Mouse (Mus musculus) intestine, embryonic 16.5 days (tissue): Measurements from ENCODE around the gene Ppp1r3d. TPM values are rescaled to one million over a fixed set of nuclear protein-coding genes. Genes with fewer than 3 reads are reported as not detected.

Experiments used
- ATAC-seq: fragments of 200-750 bp; cut with Nextera tagmentation; 2 replicates; pipeline ENCODE4 v1.8.0; 2017; ENCODE audit warnings: moderate TSS enrichment, moderate library complexity
- H3K27ac ChIP-seq: fragments of 300-500 bp; sonication (generic); 2 replicates; pipeline ENCODE4 v1.5.1; 2014; ENCODE audit warnings: mild to moderate bottlenecking, low read length
- H3K27me3 ChIP-seq: fragments of 300-500 bp; sonication (generic); replicated peaks from 2 replicates; pipeline ENCODE4 v1.6.1; 2014; ENCODE audit warnings: low read length, control low read depth, mixed read lengths; ENCODE audit not compliant: control insufficient read depth, insufficient read depth
- H3K36me3 ChIP-seq: fragments of 300-500 bp; sonication (generic); 2 replicates; pipeline ENCODE4 v1.6.1; 2014; ENCODE audit warnings: low read length, control low read depth; ENCODE audit not compliant: control insufficient read depth, insufficient read depth
- H3K4me1 ChIP-seq: fragments of 300-500 bp; sonication (generic); 2 replicates; pipeline ENCODE4 v1.6.1; 2014; ENCODE audit warnings: low read length, control low read depth, mixed read lengths; ENCODE audit not compliant: control insufficient read depth, insufficient read depth
- H3K4me2 ChIP-seq: fragments of 300-500 bp; sonication (generic); 2 replicates; pipeline ENCODE4 v1.6.1; 2014; ENCODE audit warnings: low read depth, low read length, control low read depth
- H3K4me3 ChIP-seq: fragments of 300-500 bp; sonication (generic); 2 replicates; pipeline ENCODE4 v1.5.1; 2014; ENCODE audit warnings: mild to moderate bottlenecking, low read length
- H3K9ac ChIP-seq: fragments of 300-500 bp; sonication (generic); 2 replicates; pipeline ENCODE4 v1.6.1; 2014; ENCODE audit warnings: low read depth, low read length
- H3K9me3 ChIP-seq: fragments of 300-500 bp; sonication (generic); 2 replicates; pipeline ENCODE4 v1.6.1; 2016; ENCODE audit warnings: low read length, control low read depth; ENCODE audit not compliant: control insufficient read depth
- WGBS: fragments of 180-500 bp; shearing (Covaris S2); extraction: QIAGEN DNeasy Blood & Tissue Kit; methylation state at CpG from one replicate; pipeline ENCODE4 v1.1.7; 2014; 5-methylcytosine and 5-hydroxymethylcytosine counted together
- polyA plus RNA-seq: library from polyadenylated mRNA; unstranded; fragments of >200 nt; fragmentation: Nextera tagmentation; extraction: Ambion mirVana; gene quantifications from 2 replicates; pipeline ENCODE4 v1.2.1, GENCODE M21; 2015

Ppp1r3d gene
- polyA plus RNA-seq, 1 experiment from 2014 or later: 3.9 TPM

DNA sequence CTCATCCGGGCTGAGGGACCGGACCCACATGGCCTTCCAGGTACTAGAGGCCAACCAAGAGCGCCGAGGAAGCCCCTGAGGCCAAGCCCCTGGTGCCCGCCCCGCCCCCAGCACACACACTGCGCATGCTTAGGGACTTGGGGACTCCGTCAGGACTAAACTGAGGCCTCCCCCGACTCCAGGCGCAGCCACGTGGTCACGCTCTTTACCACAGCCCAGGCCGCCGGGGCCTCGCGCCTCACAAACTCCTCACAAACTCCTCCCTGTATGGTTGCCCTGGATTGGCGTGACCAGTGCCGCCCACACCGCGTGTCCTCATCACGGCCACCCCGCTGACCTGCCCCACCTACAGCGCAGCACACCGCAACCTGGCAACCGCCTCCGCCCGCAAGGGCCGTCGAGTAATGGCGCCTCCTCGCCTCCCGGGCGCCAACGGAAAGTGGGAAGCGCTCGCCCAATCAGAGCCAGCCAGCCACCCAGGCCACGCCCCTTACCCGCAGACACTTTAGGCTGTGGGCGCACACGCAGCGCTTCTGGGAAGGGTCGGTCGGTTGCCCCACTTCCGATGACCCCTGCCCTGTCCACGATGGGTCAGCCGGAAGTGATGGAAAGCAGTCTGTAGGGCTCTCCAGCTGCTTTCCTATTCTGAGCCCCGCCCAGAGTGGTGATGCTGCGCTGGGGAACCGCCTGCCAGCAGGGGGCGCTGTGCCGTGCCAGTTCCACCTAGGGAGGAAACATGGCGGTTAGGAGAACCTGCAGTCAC lies 7.0 kb downstream of the Ppp1r3d start, which contains the start of gene Sycp2:
TSS of gene Sycp2 (minus strand) at position 633 of the 763 bp plus-strand sequence.
- H3K4me3 ChIP-seq: no peak within 1 kb of the TSS
- ATAC-seq: peak; percentile 28; the same call in 1 of the 2 replicates
- peaks cover 3% of the 10 kb centered on the region for H3K4me1 ChIP-seq
- 84% methylated on average over 52 of the region's 52 CpGs for WGBS
- no peak within 1 kb of the TSS for H3K27ac ChIP-seq
- H3K36me3 ChIP-seq: peaks cover 3% of the 10 kb centered on the region; the same call in 1 of the 2 replicates
- H3K9me3 ChIP-seq: peaks cover 8% of the 10 kb centered on the region
- no peak within 1 kb of the TSS for H3K9ac ChIP-seq
- H3K4me2 ChIP-seq: no peak within 1 kb of the TSS
- no peaks in the 10 kb centered on the region for H3K27me3 ChIP-seq

Other genes starting within 250 kb of the Ppp1r3d start
- gene Sycp2, start 6.8 kb downstream of the Ppp1r3d start, polyA plus RNA-seq: 0.04 and 0.17 TPM in 2 replicates
- gene Fam217b, start 52 bp upstream of the Ppp1r3d start, polyA plus RNA-seq: 4.2 and 5.4 TPM in 2 replicates
- gene Cdh26, start 16.1 kb upstream of the Ppp1r3d start, polyA plus RNA-seq: 0.69 and 0.71 TPM in 2 replicates